Mouse (Mus musculus): ENCODE data around the gene Nars2. TPM values are rescaled to one million over a fixed set of nuclear protein-coding genes. Genes with fewer than 3 reads are reported as not detected.
"Not testable (repeated sequence)": the region's sequence is repeated elsewhere in the genome, so short reads cannot be mapped to it uniquely, and the experiment has no call there.

Gene Nars2
- polyA plus RNA-seq, 1 experiment from 2014 or later = 11.8 TPM

DNA sequence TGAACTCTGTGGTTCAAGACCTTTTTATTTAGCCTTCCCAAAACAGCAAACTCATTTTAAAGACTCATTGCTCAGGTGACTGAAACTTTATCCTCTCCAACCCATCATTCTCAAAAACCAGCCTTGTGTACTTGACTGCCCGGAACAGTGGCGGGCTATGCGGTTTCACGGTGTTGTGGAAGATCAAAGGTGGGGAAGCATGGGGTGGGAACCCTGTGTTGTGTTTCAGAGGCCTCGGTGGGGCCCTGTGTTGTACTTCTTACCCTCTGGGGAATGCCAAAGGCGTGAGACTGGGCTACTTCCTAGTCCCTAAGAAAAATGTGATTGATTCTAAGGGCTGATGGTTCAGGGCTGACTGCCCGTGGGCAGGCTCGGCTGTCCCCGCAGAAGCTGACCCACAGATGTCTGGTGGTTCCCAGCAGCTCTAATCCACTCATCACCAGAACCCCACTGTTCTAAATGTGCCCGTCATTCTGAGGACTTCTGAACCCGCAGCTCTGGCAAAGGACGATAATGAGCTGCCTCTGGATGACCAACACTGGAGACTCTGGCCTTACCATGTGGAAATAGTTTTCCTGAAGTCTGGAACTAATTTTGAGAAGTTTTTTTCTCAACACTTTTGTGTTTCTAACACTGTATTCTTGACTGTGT lies 40.9 kb upstream of the Nars2 start:
- in situ Hi-C loops (cut with MboI; ENCODE audit: low pct_unique_long_range_greater_than_20kb) = loop anchor here (5.0 to 25.0 kb wide), 4 partner anchors 123 to 1046 kb away; no protein-coding TSS in a partner anchor
- ATAC-seq = no peak
- CTCF ChIA-PET = interaction anchor here (1.4 kb wide), 1 partner anchor 114 kb away, joined by 3 read pairs; no protein-coding TSS in a partner anchor

DNA sequence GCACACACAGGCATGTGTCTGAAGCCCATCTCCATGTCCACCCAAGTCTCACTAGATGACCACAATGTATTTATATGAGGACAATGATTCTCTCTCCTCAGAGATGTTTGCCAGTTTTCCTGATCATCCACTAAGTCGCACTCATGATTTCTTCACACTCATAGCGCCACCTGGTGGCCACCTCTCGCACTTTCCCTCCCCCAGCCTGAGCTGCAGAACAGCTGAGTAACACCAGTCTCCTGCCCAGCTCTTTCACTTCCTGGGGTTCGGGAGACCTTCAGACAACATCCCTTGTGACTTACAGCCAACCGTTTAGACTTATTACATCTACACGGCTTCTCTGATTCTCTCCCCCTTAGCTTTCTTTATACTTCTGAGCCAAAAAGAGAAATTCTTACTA lies 37.3 kb upstream of the Nars2 start:
- ChIA-PET POLR2A (no interaction called here), CTCF (interaction anchor here (0.6 to 3.7 kb wide), 21 partner anchors 9 to 762 kb away, joined by 3 to 35 read pairs (median 5); no protein-coding TSS in a partner anchor)
- in situ Hi-C loops (cut with MboI; ENCODE audit: low pct_unique_long_range_greater_than_20kb) = loop anchor here (5.0 to 25.0 kb wide), 4 partner anchors 127 to 1049 kb away; no protein-coding TSS in a partner anchor
- no peaks in the 10 kb centered on the region for H3K27me3 ChIP-seq
- TF ChIP-seq CTCF (IDR thresholded peaks at IDR 0.05) = peak; percentile 92
- ATAC-seq (no peak), DNase-seq (ENCODE audit: low read depth, low spot score) (peak; percentile 30)

More for the DNA sequence above, 40.9 kb upstream of the Nars2 start:
- DNase-seq (ENCODE audit: low read depth, low spot score) = no peak
- no peak for TF ChIP-seq CTCF (IDR thresholded peaks at IDR 0.05)
- POLR2A ChIA-PET = no interaction called here
- no peaks in the 10 kb centered on the region for H3K27me3 ChIP-seq

DNA sequence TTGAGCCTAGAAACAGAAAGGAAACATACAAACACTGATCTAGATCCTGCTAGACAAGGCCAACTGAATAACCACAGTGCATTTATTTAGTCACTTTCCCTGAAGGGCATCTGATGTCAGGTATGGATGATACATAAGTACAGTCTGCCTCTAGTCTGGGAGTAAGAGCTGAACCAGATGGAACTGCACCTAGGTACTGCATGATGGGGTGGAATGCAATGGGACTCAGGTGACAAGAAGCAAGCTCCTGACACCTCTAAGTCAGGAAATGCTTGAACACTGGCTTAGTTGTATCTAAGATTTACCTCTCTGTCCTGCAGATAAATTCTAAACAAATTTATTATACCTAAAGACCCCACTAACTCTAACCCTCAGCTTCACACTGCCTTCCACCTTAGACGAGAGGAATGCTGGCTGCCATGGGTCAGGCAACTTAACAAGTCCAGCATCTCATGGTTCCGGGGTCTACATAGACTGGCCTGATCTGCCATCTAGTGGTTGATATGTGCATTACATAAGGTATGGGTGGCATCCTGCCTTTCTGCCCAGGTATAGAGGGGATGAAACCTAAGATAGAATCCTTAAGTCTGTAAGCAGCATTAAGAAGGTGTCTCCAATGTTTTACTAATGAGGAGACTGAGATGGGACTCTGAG lies 35.7 kb upstream of the Nars2 start:
- ChIA-PET POLR2A (no interaction called here), CTCF (interaction anchor here (0.8 to 3.7 kb wide), 12 partner anchors 28 to 764 kb away, joined by 3 to 35 read pairs (median 6); no protein-coding TSS in a partner anchor)
- ATAC-seq (peak; percentile 72), DNase-seq (ENCODE audit: low read depth, low spot score) (no peak)
- peak; percentile 88 for TF ChIP-seq CTCF (IDR thresholded peaks at IDR 0.05)
- in situ Hi-C loops (cut with MboI; ENCODE audit: low pct_unique_long_range_greater_than_20kb) = loop anchor here (10.0 to 25.0 kb wide), 3 partner anchors 128 to 1051 kb away; no protein-coding TSS in a partner anchor
- peaks cover under 1% of the 10 kb centered on the region for H3K27me3 ChIP-seq

GRCm38 (mm10) chr7:96920447-96921095 lies 30.7 kb upstream of the Nars2 start:
- CTCF ChIA-PET = interaction anchor here (1.4 to 1.5 kb wide), 2 partner anchors 14 to 401 kb away, joined by 3 read pairs; no protein-coding TSS in a partner anchor
- no peak for TF ChIP-seq CTCF (IDR thresholded peaks at IDR 0.05)
- in situ Hi-C loops (cut with MboI; ENCODE audit: low pct_unique_long_range_greater_than_20kb) = loop anchor here (10.0 to 25.0 kb wide), 2 partner anchors 133 to 1426 kb away; no protein-coding TSS in a partner anchor
- H3K27me3 ChIP-seq = peaks cover 7% of the 10 kb centered on the region
- no peak for ATAC-seq
- DNase-seq (ENCODE audit: low read depth, low spot score) = no peak
- POLR2A ChIA-PET = no interaction called here

- in situ Hi-C loops (cut with MboI; ENCODE audit: low pct_unique_long_range_greater_than_20kb) = loop anchor here (10.0 to 25.0 kb wide), 2 partner anchors 136 to 1428 kb away; no protein-coding TSS in a partner anchor
- DNase-seq (ENCODE audit: low read depth, low spot score) (no peak), ATAC-seq (no peak)
- ChIA-PET CTCF (no interaction called here), POLR2A (no interaction called here)
- peaks cover 7% of the 10 kb centered on the region for H3K27me3 ChIP-seq
- no peak for TF ChIP-seq CTCF (IDR thresholded peaks at IDR 0.05)
Observed at GRCm38 (mm10) chr7:96922927-96923326, 28.4 kb upstream of the Nars2 start.

DNA sequence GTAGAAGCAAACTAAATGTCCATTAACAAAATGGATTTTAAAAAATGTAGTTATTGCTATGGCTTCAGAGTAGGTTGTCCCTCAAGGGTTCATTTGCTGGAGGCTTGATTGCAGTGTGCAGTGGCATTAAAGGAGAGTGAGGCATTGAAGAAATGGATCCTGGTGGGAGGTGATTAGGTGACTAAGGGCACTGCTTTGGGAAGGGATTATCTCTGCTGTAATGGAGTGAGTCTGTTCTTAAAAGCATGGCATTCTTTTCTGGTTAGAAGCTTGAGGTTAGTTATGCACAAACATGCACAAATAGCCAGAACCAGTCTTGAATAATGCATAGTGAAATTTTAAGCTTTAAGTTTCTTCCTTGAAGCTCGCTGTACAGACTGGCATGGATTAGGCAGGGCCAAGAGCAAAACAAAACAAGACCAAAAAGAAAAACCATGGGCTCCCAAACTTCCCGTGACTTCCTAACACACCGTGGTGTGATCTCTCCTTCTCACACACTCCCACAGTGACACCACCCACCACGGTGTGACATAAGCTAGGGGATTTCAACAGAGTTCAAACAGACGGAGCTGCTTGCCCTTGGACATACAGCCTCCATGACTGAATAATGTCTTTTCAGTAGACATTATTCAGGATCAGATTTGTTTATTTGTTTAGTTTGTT lies 7.5 kb upstream of the Nars2 start:
- ChIA-PET POLR2A (interaction anchor here (0.6 kb wide), 1 partner anchor 9 kb away, joined by 4 read pairs; no protein-coding TSS in a partner anchor), CTCF (interaction anchor here (0.9 kb wide), 1 partner anchor 9 kb away, joined by 4 read pairs; no protein-coding TSS in a partner anchor)
- in situ Hi-C loops (cut with MboI; ENCODE audit: low pct_unique_long_range_greater_than_20kb) = no loop called here

GRCm38 (mm10) chr7:96946501-96946900 lies 4.8 kb upstream of the Nars2 start:
- DNase-seq (ENCODE audit: low read depth, low spot score); CTCF ChIA-PET; in situ Hi-C loops (cut with MboI; ENCODE audit: low pct_unique_long_range_greater_than_20kb); POLR2A ChIA-PET; ATAC-seq: not testable (repeated sequence)
- H3K27me3 ChIP-seq = peaks cover 10% of the 10 kb centered on the region

More for the DNA sequence above, 7.5 kb upstream of the Nars2 start:
- DNase-seq (ENCODE audit: low read depth, low spot score) (peak; percentile 27), ATAC-seq (peak; percentile 84)
- no peak for TF ChIP-seq CTCF (IDR thresholded peaks at IDR 0.05)
- peaks cover 10% of the 10 kb centered on the region for H3K27me3 ChIP-seq

GRCm38 (mm10) chr7:96952094-96952493 lies 789 bp downstream of the Nars2 start:
- no peak for ATAC-seq
- peaks cover 3% of the 10 kb centered on the region for H3K27me3 ChIP-seq
- DNase-seq (ENCODE audit: low read depth, low spot score) = no peak
- in situ Hi-C loops (cut with MboI; ENCODE audit: low pct_unique_long_range_greater_than_20kb) = no loop called here
- POLR2A ChIA-PET = interaction anchor here (0.6 to 1.1 kb wide), 2 partner anchors 9 to 126 kb away, joined by 3 to 9 read pairs; no protein-coding TSS in a partner anchor
- TF ChIP-seq CTCF (IDR thresholded peaks at IDR 0.05) = no peak
- CTCF ChIA-PET = no interaction called here

GRCm38 (mm10) chr7:96959168-96959567 lies 7.9 kb downstream of the Nars2 start:
- ATAC-seq = no peak
- no peaks in the 10 kb centered on the region for H3K27me3 ChIP-seq
- in situ Hi-C loops (cut with MboI; ENCODE audit: low pct_unique_long_range_greater_than_20kb) = no loop called here
- POLR2A ChIA-PET = no interaction called here
- CTCF ChIA-PET = interaction anchor here (1.7 kb wide), 1 partner anchor 90 kb away, joined by 3 read pairs; no protein-coding TSS in a partner anchor
- DNase-seq (ENCODE audit: low read depth, low spot score) = no peak
- TF ChIP-seq CTCF (IDR thresholded peaks at IDR 0.05) = no peak

DNA sequence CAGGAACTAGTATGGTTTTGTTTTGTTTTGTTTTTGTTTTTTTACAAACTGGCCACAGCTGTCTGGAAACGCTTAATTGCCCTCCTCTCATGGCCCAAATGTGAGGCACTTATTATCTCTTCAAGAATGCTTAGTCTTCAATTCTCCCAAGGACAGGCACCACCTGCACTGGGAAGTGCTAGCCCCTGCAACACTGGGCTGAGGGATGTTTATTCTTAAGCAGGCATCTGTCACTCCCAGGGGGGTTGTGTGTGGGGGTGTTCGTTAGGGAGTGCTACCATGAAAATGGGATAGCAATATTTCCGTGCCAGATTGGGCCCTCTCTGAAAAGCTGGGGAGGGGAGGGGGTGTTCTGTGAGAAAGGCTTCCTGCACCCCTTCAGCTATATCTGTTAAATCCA lies 15.9 kb downstream of the Nars2 start:
- TF ChIP-seq CTCF (IDR thresholded peaks at IDR 0.05) = no peak
- no peaks in the 10 kb centered on the region for H3K27me3 ChIP-seq
- no peak for ATAC-seq
- ChIA-PET CTCF (interaction anchor here (0.9 to 2.2 kb wide), 3 partner anchors 118 to 331 kb away, joined by 3 to 8 read pairs (median 3); no protein-coding TSS in a partner anchor), POLR2A (no interaction called here)
- DNase-seq (ENCODE audit: low read depth, low spot score) = no peak
- in situ Hi-C loops (cut with MboI; ENCODE audit: low pct_unique_long_range_greater_than_20kb) = no loop called here

Data from Patski (cell line).